Mouse (Mus musculus) E14TG2a.4 (cell line): Measurements from ENCODE around the gene Spef2.
A peak's percentile ranks its signal among the peaks of the same experiment; 100 is the strongest.

Source experiments
- H3K27me3 ChIP-seq: 2 replicates; pipeline ENCODE4 v1.6.1; 2014; ENCODE audit warnings: low read length, control low read depth; ENCODE audit not compliant: insufficient read depth
- H3K36me3 ChIP-seq: 2 replicates; pipeline ENCODE4 v1.6.1; 2014; ENCODE audit warnings: low read length, control low read depth; ENCODE audit not compliant: insufficient read depth
- H3K4me1 ChIP-seq: replicated peaks from 2 replicates; pipeline ENCODE4 v1.6.1; 2014; ENCODE audit warnings: low read depth, low read length, control low read depth
- H3K4me3 ChIP-seq: replicated peaks from 2 replicates; pipeline ENCODE4 v1.5.1; 2014; ENCODE audit warnings: mild to moderate bottlenecking, low read length
- H3K9me3 ChIP-seq: 2 replicates; pipeline ENCODE4 v1.6.1; 2014; ENCODE audit warnings: low read length, control low read depth
- CTCF ChIP-seq: conservative IDR thresholded peaks from 2 replicates; pipeline ENCODE4 v1.5.1; 2014; ENCODE audit warnings: low read length
- NANOG ChIP-seq: IDR thresholded peaks from 2 replicates; pipeline ENCODE4 v1.6.1; 2014; ENCODE audit warnings: borderline replicate concordance, low read length, mixed read lengths
- POU5F1 ChIP-seq: IDR thresholded peaks from 2 replicates; pipeline ENCODE4 v1.6.1; 2014; ENCODE audit warnings: low read length, borderline replicate concordance

Spef2 gene

GRCm38 (mm10) chr15:9629660-9630059 lies 119.0 kb downstream of the Spef2 start:
- TF ChIP-seq POU5F1: no peak
- no peak for TF ChIP-seq NANOG
- TF ChIP-seq CTCF: no peak
- no peaks in the 10 kb centered on the region for H3K4me1 ChIP-seq

DNA sequence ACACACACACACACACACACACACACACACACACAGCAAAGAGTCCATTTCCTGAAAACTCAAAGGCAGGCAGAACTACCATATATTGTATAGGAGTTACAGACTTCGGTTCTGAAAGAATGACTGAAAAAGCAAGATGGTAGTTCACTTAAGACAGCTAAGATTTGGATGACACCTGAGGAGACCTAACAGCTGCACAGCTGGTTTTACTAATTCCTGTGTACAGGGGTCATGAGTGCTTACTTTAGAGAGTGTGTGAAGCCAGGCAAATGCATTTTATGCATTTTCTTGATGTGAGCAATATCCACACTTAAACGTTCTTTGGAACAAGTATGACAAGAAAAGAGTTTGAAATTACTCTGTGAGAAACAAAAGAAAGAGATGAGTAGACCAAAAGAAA lies 124.0 kb downstream of the Spef2 start:
- no peak overlapping the region for H3K4me3 ChIP-seq
- no peak for TF ChIP-seq NANOG
- no peak for TF ChIP-seq CTCF
- no peak for TF ChIP-seq POU5F1

More at GRCm38 (mm10) chr15:9629660-9630059, 119.0 kb downstream of the Spef2 start:
- H3K36me3 ChIP-seq: no peaks in the 10 kb centered on the region
- H3K27me3 ChIP-seq: no peaks in the 10 kb centered on the region
- H3K9me3 ChIP-seq: peaks cover 5% of the 10 kb centered on the region; the same call in 1 of the 2 replicates
- H3K4me3 ChIP-seq: no peak overlapping the region

GRCm38 (mm10) chr15:9608177-9608576 lies 140.5 kb downstream of the Spef2 start:
- Histone ChIP-seq H3K9me3 (no peaks in the 10 kb centered on the region), H3K4me1 (no peaks in the 10 kb centered on the region)

More for the DNA sequence above, 124.0 kb downstream of the Spef2 start:
- no peaks in the 10 kb centered on the region for H3K4me1 ChIP-seq
- no peaks in the 10 kb centered on the region for H3K9me3 ChIP-seq
- H3K36me3 ChIP-seq: no peaks in the 10 kb centered on the region
- H3K27me3 ChIP-seq: no peaks in the 10 kb centered on the region

DNA sequence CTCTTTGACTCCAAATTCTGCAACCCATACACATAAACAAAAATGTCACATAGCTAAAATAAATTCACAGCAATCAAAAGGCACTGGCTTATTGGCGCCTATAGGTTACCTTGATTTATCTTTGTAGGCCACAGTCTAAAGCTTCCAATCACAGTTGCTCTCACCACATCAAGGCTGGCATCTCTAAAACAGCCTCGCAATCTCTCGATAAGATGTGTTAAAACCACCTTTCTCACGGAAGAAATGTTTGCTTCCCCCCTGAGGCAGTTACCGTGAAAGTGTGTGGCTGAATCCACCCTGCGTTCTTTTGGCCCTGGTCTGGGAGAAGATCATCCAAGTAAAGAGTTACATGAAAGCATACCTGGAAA lies 148.6 kb downstream of the Spef2 start:
- Histone ChIP-seq H3K4me1 (no peaks in the 10 kb centered on the region), H3K9me3 (peaks cover 4% of the 10 kb centered on the region; the same call in 1 of the 2 replicates), H3K27me3 (no peaks in the 10 kb centered on the region), H3K36me3 (no peaks in the 10 kb centered on the region), H3K4me3 (no peak overlapping the region)
- no peak for TF ChIP-seq POU5F1
- no peak for TF ChIP-seq CTCF

More at GRCm38 (mm10) chr15:9608177-9608576, 140.5 kb downstream of the Spef2 start:
- TF ChIP-seq CTCF: peak; percentile 17; the same call in 1 of the 2 replicates
- no peak for TF ChIP-seq POU5F1
- TF ChIP-seq NANOG: no peak
- Histone ChIP-seq H3K27me3 (no peaks in the 10 kb centered on the region), H3K36me3 (no peaks in the 10 kb centered on the region), H3K4me3 (no peak overlapping the region)

DNA sequence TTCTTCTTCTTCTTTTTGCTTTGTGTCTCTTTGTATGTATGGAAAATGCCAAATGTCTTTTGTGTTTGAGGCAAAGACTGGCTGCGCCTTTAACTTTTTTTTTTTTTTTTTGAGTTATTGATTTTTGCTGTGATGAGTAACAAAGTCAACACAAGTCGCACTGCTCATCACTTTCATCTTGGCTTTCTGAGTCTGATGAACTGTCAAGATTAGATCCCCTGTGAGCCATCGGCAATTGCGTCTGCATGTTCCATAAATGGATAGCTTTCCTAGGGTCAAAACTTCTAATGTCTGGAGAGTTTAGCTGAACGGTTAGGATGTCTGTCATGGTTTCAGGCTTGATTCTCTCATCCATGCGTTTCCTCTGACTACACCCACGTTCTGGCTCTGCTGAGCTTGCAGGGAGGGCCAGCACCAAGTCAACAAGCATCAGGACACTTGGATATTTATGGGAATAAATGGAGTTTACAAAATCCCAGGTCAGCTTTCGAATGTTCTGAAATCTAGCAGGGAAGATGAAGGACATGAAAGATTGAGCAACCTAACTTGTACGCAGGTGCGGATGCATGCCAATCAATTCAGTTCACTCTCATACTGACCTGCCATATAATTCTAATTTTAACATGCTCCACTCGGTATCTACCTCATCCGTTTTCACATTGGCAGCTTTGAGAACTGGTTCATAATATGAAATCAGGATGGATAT lies 149.1 kb downstream of the Spef2 start:
- no peaks in the 10 kb centered on the region for H3K27me3 ChIP-seq
- H3K9me3 ChIP-seq: peaks cover 4% of the 10 kb centered on the region; the same call in 1 of the 2 replicates
- no peak overlapping the region for H3K4me3 ChIP-seq
- no peaks in the 10 kb centered on the region for H3K4me1 ChIP-seq
- H3K36me3 ChIP-seq: no peaks in the 10 kb centered on the region
- TF ChIP-seq NANOG (no peak), POU5F1 (no peak), CTCF (no peak)

GRCm38 (mm10) chr15:9596298-9597060 lies 152.2 kb downstream of the Spef2 start:
- Histone ChIP-seq H3K36me3 (no peaks in the 10 kb centered on the region), H3K4me1 (no peaks in the 10 kb centered on the region), H3K4me3 (no peak overlapping the region), H3K9me3 (peaks cover 4% of the 10 kb centered on the region; the same call in 1 of the 2 replicates), H3K27me3 (no peaks in the 10 kb centered on the region)
- TF ChIP-seq CTCF (no peak), NANOG (no peak), POU5F1 (no peak)

DNA sequence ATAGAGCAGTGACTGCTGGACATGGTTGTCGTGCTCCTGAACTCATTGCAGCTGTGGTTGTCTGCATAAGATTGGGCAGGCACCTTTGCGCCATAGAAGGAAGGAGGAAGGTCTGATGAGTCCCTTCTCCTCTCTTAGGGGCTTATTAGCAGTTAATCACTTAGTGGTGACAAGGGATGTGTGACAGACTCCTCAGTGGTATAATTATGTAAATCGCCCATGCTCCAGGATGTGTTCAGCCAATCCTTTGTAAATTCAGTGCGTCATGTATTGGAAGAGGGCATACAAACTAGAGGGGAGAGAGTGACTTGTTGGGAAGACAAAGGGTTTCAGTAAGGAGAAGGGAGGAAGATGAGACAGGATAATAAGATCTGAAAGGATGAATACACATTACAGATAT lies 158.7 kb downstream of the Spef2 start:
- TF ChIP-seq NANOG (no peak), CTCF (no peak), POU5F1 (no peak)
- H3K27me3 ChIP-seq: no peaks in the 10 kb centered on the region
- no peaks in the 10 kb centered on the region for H3K9me3 ChIP-seq
- no peaks in the 10 kb centered on the region for H3K36me3 ChIP-seq
- H3K4me3 ChIP-seq: no peak overlapping the region
- H3K4me1 ChIP-seq: no peaks in the 10 kb centered on the region

DNA sequence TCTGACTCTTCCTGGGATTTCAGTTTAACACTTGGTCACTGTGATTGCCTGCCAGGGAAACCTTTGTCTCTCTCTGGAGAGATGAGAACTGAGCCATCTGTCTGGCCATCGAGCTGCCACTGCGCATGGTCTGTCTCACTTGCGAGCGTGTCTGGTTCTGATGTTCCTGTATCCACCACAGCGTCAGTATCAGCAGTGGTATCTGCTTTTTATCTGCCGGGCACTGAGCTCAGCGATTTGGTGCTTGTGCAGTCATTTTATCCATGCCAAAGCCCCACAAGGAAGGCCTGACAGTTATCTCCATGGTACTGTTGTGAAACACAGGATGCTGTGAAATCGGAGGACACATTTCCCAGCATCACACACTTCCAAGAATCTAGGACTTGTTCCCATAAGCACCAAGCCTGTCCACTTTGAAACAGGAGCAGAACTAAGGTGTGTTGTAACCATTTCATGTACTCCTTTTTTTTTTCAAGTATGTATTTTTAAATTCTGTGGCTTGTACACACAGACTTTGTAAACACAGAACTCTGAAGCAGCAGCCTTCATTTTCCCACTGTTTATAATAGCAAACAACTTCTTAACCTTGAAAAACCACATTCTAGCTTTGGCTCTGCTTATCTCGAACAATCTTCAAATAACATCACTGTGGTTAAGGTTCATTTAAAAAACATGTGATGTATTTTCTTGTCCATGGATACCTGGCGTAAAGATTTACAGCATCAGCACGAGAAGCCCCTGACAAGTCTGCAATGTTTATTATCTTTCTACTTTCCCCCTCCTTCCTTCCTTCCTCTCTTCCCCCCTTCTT lies 168.0 kb downstream of the Spef2 start:
- Histone ChIP-seq H3K36me3 (no peaks in the 10 kb centered on the region), H3K9me3 (peaks cover 19% of the 10 kb centered on the region), H3K4me3 (no peak overlapping the region), H3K27me3 (no peaks in the 10 kb centered on the region), H3K4me1 (no peaks in the 10 kb centered on the region)
- TF ChIP-seq POU5F1: no peak
- TF ChIP-seq CTCF: no peak
- TF ChIP-seq NANOG: no peak
